Mouse (Mus musculus) heart, embryonic 16.5 days (tissue): ENCODE data around the gene Ldlrad1. TPM values are rescaled to one million over a fixed set of nuclear protein-coding genes. Genes with fewer than 3 reads are reported as not detected.

ENCODE experiments used
- polyA plus RNA-seq: library from polyadenylated mRNA; unstranded; fragments of >200 nt; fragmentation: Nextera tagmentation; extraction: Ambion mirVana; gene quantifications from 2 replicates; pipeline ENCODE4 v1.2.1, GENCODE M21; 2015

Gene Ldlrad1
- polyA plus RNA-seq, 1 experiment from 2014 or later: not detected

Other genes starting within 250 kb of the Ldlrad1 start
- 96.7 and 101 TPM in 2 replicates for gene Mrpl37, start 142.3 kb upstream of the Ldlrad1 start, polyA plus RNA-seq
- 4.4 and 5.2 TPM in 2 replicates for gene Cyb5rl, start 142.2 kb upstream of the Ldlrad1 start, polyA plus RNA-seq
- not detected in 2 replicates for gene Cdcp2, start 112.3 kb upstream of the Ldlrad1 start, polyA plus RNA-seq
- gene Tmem59, start 30.8 kb upstream of the Ldlrad1 start, polyA plus RNA-seq: 338 TPM in 2 replicates
- gene Tceanc2, start 30.1 kb upstream of the Ldlrad1 start, polyA plus RNA-seq: 8.5 and 13.5 TPM in 2 replicates
- 40.5 and 48.3 TPM in 2 replicates for gene Lrrc42, start 44.4 kb downstream of the Ldlrad1 start, polyA plus RNA-seq
- gene Hspb11, start 44.4 kb downstream of the Ldlrad1 start, polyA plus RNA-seq: 29.1 and 34.0 TPM in 2 replicates
- gene Dio1, start 98.0 kb downstream of the Ldlrad1 start, polyA plus RNA-seq: 0.35 and 0.91 TPM in 2 replicates
- gene Yipf1, start 105.2 kb downstream of the Ldlrad1 start, polyA plus RNA-seq: 45.1 and 45.6 TPM in 2 replicates
- 22.6 and 23.4 TPM in 2 replicates for gene Ndc1, start 158.6 kb downstream of the Ldlrad1 start, polyA plus RNA-seq
- gene Glis1, start 225.4 kb downstream of the Ldlrad1 start, polyA plus RNA-seq: 0.16 and 0.47 TPM in 2 replicates